Mouse (Mus musculus) leukemia stem cell, adult 10-12 weeks (primary cell): ENCODE data around the gene Mybpc1. TPM values are rescaled to one million over a fixed set of nuclear protein-coding genes. Genes with fewer than 3 reads are reported as not detected.

ENCODE experiments used
- polyA plus RNA-seq: library from polyadenylated mRNA; stranded (reverse); fragments of >175 nt; gene quantifications from 2 replicates; pipeline ENCODE4 v1.2.3, GENCODE M21; 2012; ENCODE audit warnings: low replicate concordance

Mybpc1 gene
- not detected in 2 replicates for polyA plus RNA-seq

DNA sequence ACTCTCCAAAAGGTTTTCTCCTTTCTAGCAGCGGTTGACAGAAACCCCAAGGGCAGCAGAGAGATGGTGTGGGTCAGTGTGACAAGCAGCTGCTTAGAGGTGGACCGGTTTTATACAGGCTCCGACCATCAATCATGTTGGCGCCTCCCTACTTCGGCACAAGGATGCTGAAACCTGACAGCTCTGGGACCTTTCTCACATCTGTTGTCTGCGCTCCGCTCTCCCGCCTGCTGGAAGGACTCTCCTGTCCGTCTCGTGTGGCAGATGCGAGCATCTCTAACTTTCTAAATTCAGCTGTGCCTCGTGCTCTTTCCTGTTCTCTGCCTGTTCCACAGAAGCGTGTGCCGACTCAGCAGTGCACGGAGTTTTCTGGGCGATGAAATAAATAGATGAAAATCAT, at the start of gene Mybpc1:
Mybpc1 (minus strand) TSS at position 210 of the 400 bp plus-strand sequence.

DNA sequence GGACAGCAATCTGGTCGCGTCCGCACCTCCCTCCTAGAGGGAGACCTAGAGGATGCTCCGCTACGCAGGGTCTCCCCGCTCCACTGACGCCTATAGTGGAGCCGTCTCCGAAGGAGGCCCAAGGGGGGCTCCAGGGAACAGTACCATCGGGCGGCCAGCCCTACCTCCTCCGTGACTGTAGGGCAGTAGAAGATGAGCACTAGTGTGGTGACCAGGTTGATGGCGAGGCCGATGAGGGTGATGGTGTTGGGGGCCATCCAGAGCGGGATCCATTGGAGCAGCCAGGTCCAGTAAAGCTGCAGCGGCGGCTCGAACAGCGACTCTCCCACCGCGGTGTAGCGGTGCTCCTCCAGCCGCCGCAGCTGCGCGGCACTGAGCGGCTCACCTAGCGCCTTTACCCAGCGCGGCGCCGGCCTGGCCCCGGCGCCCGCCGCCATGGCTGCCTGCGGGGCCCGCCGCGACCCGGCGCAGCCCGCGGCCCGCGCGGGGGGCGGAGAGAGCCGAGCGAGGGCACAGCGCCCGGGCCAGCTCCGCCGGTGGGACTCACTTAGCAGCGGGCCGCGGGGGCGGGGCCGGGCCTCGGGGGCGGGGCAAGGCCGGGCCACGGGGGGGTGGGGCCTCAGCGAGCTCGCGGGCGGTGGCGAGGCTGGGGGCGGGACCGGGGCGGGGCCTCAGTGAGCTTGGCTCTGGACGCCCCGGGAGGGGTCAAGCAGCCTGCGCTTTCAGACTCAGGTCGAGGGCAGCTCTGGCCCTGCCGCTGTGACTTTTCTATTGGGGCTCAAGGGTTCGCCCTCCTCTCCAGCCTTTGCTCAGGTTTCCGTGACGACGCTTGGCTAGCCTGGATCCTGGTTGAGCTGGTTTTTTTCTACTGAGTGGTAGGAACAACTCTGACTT, 101.3 kb downstream of the Mybpc1 start, which contains the start of gene Chpt1:
Chpt1 (minus strand) TSS at position 653 of the 894 bp plus-strand sequence.

Other genes starting within 250 kb of the Mybpc1 start
- gene Dram1, start 226.1 kb downstream of the Mybpc1 start, polyA plus RNA-seq: 0.81 TPM in 1 of 2 replicates, not detected in the other
- gene Gnptab, start 226.0 kb downstream of the Mybpc1 start, polyA plus RNA-seq: 2.6 and 3.5 TPM in 2 replicates
- gene Sycp3, start 145.6 kb downstream of the Mybpc1 start, polyA plus RNA-seq: not detected in 2 replicates
- 19.0 and 24.4 TPM in 2 replicates for gene Chpt1, start 101.1 kb downstream of the Mybpc1 start, polyA plus RNA-seq
- 0.80 and 1.2 TPM in 2 replicates for gene Spic, start 79.9 kb upstream of the Mybpc1 start, polyA plus RNA-seq
- 23.7 and 25.0 TPM in 2 replicates for gene Arl1, start 125.7 kb upstream of the Mybpc1 start, polyA plus RNA-seq
- 4.3 and 66.8 TPM in 2 replicates for gene Utp20, start 221.7 kb upstream of the Mybpc1 start, polyA plus RNA-seq